Mouse (Mus musculus) stomach, embryonic 15.5 days (tissue): ENCODE data around the gene Asic2. TPM values are rescaled to one million over a fixed set of nuclear protein-coding genes. Genes with fewer than 3 reads are reported as not detected.

ENCODE experiments used
- ATAC-seq: fragments of 200-750 bp; cut with Nextera tagmentation; 2 replicates; pipeline ENCODE4 v1.8.0; 2017; ENCODE audit warnings: low read depth, moderate number of reproducible peaks, moderate TSS enrichment; ENCODE audit not compliant: insufficient read depth, low FRiP score
- H3K27ac ChIP-seq: fragments of 300-500 bp; sonication (generic); 2 replicates; pipeline ENCODE4 v1.5.1; 2015; ENCODE audit warnings: mild to moderate bottlenecking, inconsistent platforms
- H3K27me3 ChIP-seq: fragments of 300-500 bp; sonication (generic); replicated peaks from 2 replicates; pipeline ENCODE4 v1.6.1; 2015; ENCODE audit warnings: inconsistent platforms
- H3K36me3 ChIP-seq: fragments of 300-500 bp; sonication (generic); 2 replicates; pipeline ENCODE4 v1.6.1; 2015; ENCODE audit warnings: inconsistent platforms
- H3K4me1 ChIP-seq: fragments of 300-500 bp; sonication (generic); 2 replicates; pipeline ENCODE4 v1.6.1; 2015; ENCODE audit warnings: inconsistent platforms
- H3K4me2 ChIP-seq: fragments of 300-500 bp; sonication (generic); 2 replicates; pipeline ENCODE4 v1.6.1; 2015; ENCODE audit warnings: mild to moderate bottlenecking, inconsistent platforms
- H3K4me3 ChIP-seq: fragments of 300-500 bp; sonication (generic); replicated peaks from 2 replicates; pipeline ENCODE4 v1.5.1; 2015; ENCODE audit warnings: inconsistent platforms
- H3K9ac ChIP-seq: fragments of 300-500 bp; sonication (generic); 2 replicates; pipeline ENCODE4 v1.6.1; 2015; ENCODE audit warnings: inconsistent platforms
- H3K9me3 ChIP-seq: fragments of 300-500 bp; sonication (generic); 2 replicates; pipeline ENCODE4 v1.6.1; 2016; ENCODE audit warnings: inconsistent platforms
- WGBS: fragments of 180-500 bp; shearing (Covaris S2); methylation state at CpG from one replicate; pipeline ENCODE4 v1.1.7; 2015; 5-methylcytosine and 5-hydroxymethylcytosine counted together
- polyA plus RNA-seq: library from polyadenylated mRNA; unstranded; fragments of >200 nt; fragmentation: Nextera tagmentation; extraction: Ambion mirVana; gene quantifications from 2 replicates; pipeline ENCODE4 v1.2.1, GENCODE M21; 2015

Asic2 gene
- polyA plus RNA-seq, 1 experiment from 2014 or later: 0.65 TPM

GRCm38 (mm10) chr11:80917688-80918087, 1050.6 kb downstream of the Asic2 start:
- ATAC-seq: no peak
- H3K4me1 ChIP-seq: no peaks in the 10 kb centered on the region
- no peak overlapping the region for H3K27ac ChIP-seq
- H3K4me2 ChIP-seq: no peak overlapping the region
- H3K27me3 ChIP-seq: no peaks in the 10 kb centered on the region
- no peaks in the 10 kb centered on the region for H3K9me3 ChIP-seq
- no peak overlapping the region for H3K4me3 ChIP-seq
- H3K36me3 ChIP-seq: no peaks in the 10 kb centered on the region
- no peak overlapping the region for H3K9ac ChIP-seq

DNA sequence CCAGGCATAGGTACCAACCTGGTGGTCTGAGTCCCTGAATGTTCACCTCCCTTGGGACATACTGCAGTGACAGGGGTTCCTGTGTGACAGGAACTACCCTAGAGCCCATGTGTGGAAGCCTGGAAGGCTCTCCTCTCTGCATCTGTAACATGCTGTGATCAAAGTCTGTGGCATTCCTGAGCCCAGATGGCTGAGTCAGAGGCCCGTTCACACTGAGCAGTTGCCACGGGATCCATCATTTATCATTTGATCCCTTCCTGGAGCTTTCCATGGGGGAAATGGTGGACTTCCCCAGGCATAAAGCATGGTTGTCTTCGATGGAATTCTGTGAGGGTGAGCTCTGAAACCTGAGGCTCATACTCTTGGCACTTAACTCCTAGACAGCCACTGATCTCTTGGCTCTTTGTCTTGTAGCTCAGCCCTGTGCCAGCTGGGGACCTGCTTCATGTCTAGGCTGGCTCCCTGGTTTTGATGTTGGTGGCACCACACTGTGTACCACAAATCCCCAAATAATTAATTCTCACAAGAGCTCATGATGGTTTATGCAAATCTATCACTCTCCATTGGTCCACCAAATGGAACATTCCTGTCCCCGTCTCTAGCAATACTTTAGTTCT, 1054.7 kb downstream of the Asic2 start:
- H3K4me2 ChIP-seq: no peak overlapping the region
- no peaks in the 10 kb centered on the region for H3K4me1 ChIP-seq
- H3K36me3 ChIP-seq: no peaks in the 10 kb centered on the region
- no peaks in the 10 kb centered on the region for H3K9me3 ChIP-seq
- H3K27ac ChIP-seq: no peak overlapping the region
- no peak for ATAC-seq
- 39% methylated on average over 4 of the region's 4 CpGs for WGBS
- no peak overlapping the region for H3K9ac ChIP-seq
- no peaks in the 10 kb centered on the region for H3K27me3 ChIP-seq
- H3K4me3 ChIP-seq: no peak overlapping the region

GRCm38 (mm10) chr11:80912721-80913120, 1055.5 kb downstream of the Asic2 start:
- Histone ChIP-seq H3K4me1 (no peaks in the 10 kb centered on the region), H3K9ac (no peak overlapping the region), H3K4me2 (no peak overlapping the region), H3K27me3 (no peaks in the 10 kb centered on the region), H3K27ac (no peak overlapping the region), H3K36me3 (no peaks in the 10 kb centered on the region), H3K4me3 (no peak overlapping the region), H3K9me3 (no peaks in the 10 kb centered on the region)
- WGBS: 83% methylated on average over 5 of the region's 5 CpGs
- no peak for ATAC-seq

GRCm38 (mm10) chr11:80907820-80908219, 1060.4 kb downstream of the Asic2 start:
- no peak for ATAC-seq

DNA sequence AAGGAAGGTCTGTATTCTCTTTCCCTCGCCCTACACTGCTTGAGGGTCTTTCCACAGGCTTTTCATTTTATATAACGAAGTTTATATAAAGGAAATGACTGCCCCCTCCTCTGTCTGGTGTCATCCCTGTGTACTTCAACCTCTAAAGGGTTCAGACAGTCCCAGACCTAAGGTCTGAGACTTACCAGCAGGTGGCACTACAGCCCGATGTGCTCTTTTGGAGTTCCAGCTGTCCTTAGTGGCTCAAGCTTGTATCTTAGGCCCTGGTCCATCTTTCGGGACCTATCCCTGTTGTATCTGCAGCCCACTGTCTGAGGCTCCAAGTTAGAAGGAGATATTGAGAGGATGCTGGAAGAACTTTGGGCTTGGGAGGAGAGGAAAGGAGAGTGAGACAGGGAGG, 1061.8 kb downstream of the Asic2 start:
- Histone ChIP-seq H3K4me2 (no peak overlapping the region), H3K4me1 (no peaks in the 10 kb centered on the region), H3K9ac (no peak overlapping the region), H3K27me3 (no peaks in the 10 kb centered on the region), H3K9me3 (no peaks in the 10 kb centered on the region), H3K27ac (no peak overlapping the region), H3K4me3 (no peak overlapping the region), H3K36me3 (no peaks in the 10 kb centered on the region)
- WGBS: 29% methylated on average over 4 of the region's 4 CpGs
- no peak for ATAC-seq

More at GRCm38 (mm10) chr11:80907820-80908219, 1060.4 kb downstream of the Asic2 start:
- no peak overlapping the region for H3K27ac ChIP-seq
- H3K9ac ChIP-seq: no peak overlapping the region
- H3K9me3 ChIP-seq: no peaks in the 10 kb centered on the region
- 83% methylated on average over 6 of the region's 6 CpGs for WGBS
- H3K4me2 ChIP-seq: no peak overlapping the region
- no peaks in the 10 kb centered on the region for H3K4me1 ChIP-seq
- no peaks in the 10 kb centered on the region for H3K27me3 ChIP-seq
- H3K36me3 ChIP-seq: no peaks in the 10 kb centered on the region
- no peak overlapping the region for H3K4me3 ChIP-seq

- no peaks in the 10 kb centered on the region for H3K27me3 ChIP-seq
- H3K4me3 ChIP-seq: no peak overlapping the region
- H3K4me1 ChIP-seq: no peaks in the 10 kb centered on the region
- no peak overlapping the region for H3K27ac ChIP-seq
- H3K9ac ChIP-seq: no peak overlapping the region
- H3K36me3 ChIP-seq: no peaks in the 10 kb centered on the region
- H3K9me3 ChIP-seq: no peaks in the 10 kb centered on the region
- H3K4me2 ChIP-seq: no peak overlapping the region
- WGBS: 86% methylated on average over 2 of the region's 2 CpGs
- ATAC-seq: no peak
Observed at GRCm38 (mm10) chr11:80904559-80904958, 1063.7 kb downstream of the Asic2 start.

DNA sequence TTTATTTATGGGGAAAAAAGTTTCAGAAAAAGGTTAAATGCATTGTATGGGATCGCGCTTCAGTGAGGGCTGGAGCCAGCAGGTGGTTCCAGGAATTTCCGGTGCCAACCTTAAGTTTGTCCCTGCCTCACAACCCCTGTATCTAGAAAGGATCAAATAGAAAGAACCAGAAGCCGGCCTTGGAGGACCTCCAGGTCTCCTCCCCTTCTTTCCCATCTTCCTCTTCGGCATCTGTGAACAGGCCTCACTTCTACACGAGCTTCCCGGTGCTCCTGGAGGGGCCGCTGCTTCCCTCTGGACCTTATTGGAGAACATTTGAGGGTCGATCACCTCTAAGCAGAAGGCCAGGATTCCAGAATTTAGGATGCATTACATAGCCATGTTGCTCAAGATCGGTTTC, 1064.8 kb downstream of the Asic2 start:
- Histone ChIP-seq H3K9ac (no peak overlapping the region), H3K4me3 (no peak overlapping the region), H3K9me3 (no peaks in the 10 kb centered on the region), H3K27ac (no peak overlapping the region), H3K27me3 (no peaks in the 10 kb centered on the region), H3K4me2 (no peak overlapping the region), H3K4me1 (no peaks in the 10 kb centered on the region), H3K36me3 (no peaks in the 10 kb centered on the region)
- 88% methylated on average over 10 of the region's 10 CpGs for WGBS
- ATAC-seq: no peak

DNA sequence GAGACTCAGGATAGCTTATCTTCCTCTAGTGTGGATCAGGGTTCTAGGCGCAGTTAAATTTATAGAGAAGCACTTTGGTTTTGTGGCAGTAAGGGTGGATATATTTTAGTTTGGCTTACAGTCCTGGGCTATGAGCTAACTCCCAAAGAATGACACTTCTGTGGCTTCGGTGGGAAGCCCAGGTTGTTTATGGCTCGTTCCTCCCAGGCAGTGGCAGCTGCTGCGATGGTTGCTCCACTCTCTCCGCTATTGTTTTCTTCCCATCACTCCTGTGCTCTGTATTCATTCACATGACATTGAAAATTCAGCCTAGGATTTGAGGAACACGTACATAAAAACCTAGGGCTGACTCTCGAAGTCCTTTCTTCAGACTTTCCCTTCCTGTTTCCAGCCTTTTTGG, 1065.6 kb downstream of the Asic2 start:
- ATAC-seq: no peak
- WGBS: 51% methylated on average over 7 of the region's 7 CpGs
- Histone ChIP-seq H3K9me3 (no peaks in the 10 kb centered on the region), H3K27ac (no peak overlapping the region), H3K4me2 (no peak overlapping the region), H3K4me3 (no peak overlapping the region), H3K27me3 (no peaks in the 10 kb centered on the region), H3K9ac (no peak overlapping the region), H3K4me1 (no peaks in the 10 kb centered on the region), H3K36me3 (no peaks in the 10 kb centered on the region)

DNA sequence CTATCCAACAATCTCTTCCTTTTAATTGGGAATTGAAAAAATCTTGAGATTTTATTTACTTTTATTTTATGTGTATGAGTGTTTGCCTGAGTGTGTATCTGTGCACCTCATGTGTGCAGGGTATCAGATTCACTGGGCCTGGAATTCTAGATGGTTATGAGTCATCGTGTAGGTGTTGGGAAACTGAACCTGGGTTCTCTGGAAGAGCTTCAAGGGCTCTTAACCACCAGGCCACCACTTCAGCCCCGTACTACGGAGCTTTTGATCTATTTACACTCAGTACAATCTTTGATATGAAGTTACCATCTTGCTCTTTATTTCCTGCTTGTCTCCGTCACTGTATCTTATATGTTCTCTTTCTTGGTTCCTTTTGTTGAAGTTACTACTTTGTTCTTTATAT, 1067.7 kb downstream of the Asic2 start:
- WGBS: 77% methylated on average over 4 of the region's 4 CpGs

DNA sequence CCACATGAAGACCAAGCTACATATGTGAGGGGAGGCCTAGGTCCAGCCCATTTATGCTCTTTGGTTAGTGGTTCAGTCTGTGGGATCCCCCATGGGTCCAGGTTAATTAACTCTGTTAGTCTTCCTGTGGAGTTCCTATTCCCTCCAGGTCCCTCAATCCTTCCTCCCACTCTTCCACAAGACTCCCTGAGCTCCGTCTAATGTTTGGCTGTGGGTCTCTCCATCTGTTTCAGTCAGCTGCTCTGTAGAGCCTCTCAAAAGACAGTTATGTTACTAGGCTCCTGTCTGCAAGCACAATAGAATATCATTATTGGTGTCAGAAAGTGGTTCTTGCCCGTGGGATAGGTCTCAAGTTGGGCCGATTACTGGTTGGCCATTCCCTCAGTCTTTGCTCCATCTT, 1072.4 kb downstream of the Asic2 start:
- Histone ChIP-seq H3K27me3 (no peaks in the 10 kb centered on the region), H3K27ac (no peak overlapping the region), H3K9me3 (no peaks in the 10 kb centered on the region), H3K4me2 (no peak overlapping the region), H3K36me3 (no peaks in the 10 kb centered on the region), H3K9ac (no peak overlapping the region), H3K4me1 (no peaks in the 10 kb centered on the region), H3K4me3 (no peak overlapping the region)
- 86% methylated on average over 3 of the region's 3 CpGs for WGBS
- no peak for ATAC-seq

More for the DNA sequence above, 1067.7 kb downstream of the Asic2 start:
- Histone ChIP-seq H3K27me3 (no peaks in the 10 kb centered on the region), H3K9me3 (no peaks in the 10 kb centered on the region), H3K27ac (no peak overlapping the region), H3K9ac (no peak overlapping the region), H3K4me1 (no peaks in the 10 kb centered on the region), H3K4me2 (no peak overlapping the region), H3K36me3 (no peaks in the 10 kb centered on the region), H3K4me3 (no peak overlapping the region)
- ATAC-seq: no peak

GRCm38 (mm10) chr11:80889336-80890063, 1078.8 kb downstream of the Asic2 start:
- H3K4me2 ChIP-seq: no peak overlapping the region
- H3K9me3 ChIP-seq: no peaks in the 10 kb centered on the region
- ATAC-seq: no peak
- H3K9ac ChIP-seq: no peak overlapping the region
- H3K4me1 ChIP-seq: no peaks in the 10 kb centered on the region
- H3K27ac ChIP-seq: no peak overlapping the region
- WGBS: 18% methylated on average over 7 of the region's 7 CpGs
- no peak overlapping the region for H3K4me3 ChIP-seq
- no peaks in the 10 kb centered on the region for H3K36me3 ChIP-seq
- no peaks in the 10 kb centered on the region for H3K27me3 ChIP-seq

- Histone ChIP-seq H3K9me3 (no peaks in the 10 kb centered on the region), H3K4me1 (no peaks in the 10 kb centered on the region), H3K36me3 (no peaks in the 10 kb centered on the region), H3K4me3 (no peak overlapping the region), H3K27me3 (no peaks in the 10 kb centered on the region), H3K4me2 (no peak overlapping the region), H3K27ac (no peak overlapping the region), H3K9ac (no peak overlapping the region)
- 68% methylated on average over 3 of the region's 3 CpGs for WGBS
- no peak for ATAC-seq
Observed at GRCm38 (mm10) chr11:80887021-80887420, 1081.2 kb downstream of the Asic2 start.
